Mouse (Mus musculus) forebrain, embryonic 16.5 days (tissue): ENCODE measurements around the gene Lrrc4c. TPM values are rescaled to one million over a fixed set of nuclear protein-coding genes. Genes with fewer than 3 reads are reported as not detected.
A peak's percentile ranks its signal among the peaks of the same experiment; 100 is the strongest.

ENCODE experiments used
- ATAC-seq: fragments of 200-750 bp; cut with Nextera tagmentation; 2 replicates; pipeline ENCODE4 v1.8.0; 2017; ENCODE audit warnings: mild to moderate bottlenecking, moderate library complexity
- H3K27ac ChIP-seq: fragments of 300-500 bp; sonication (generic); 2 replicates; pipeline ENCODE4 v1.5.1; 2014; ENCODE audit warnings: low read length, control low read depth
- H3K27me3 ChIP-seq: fragments of 300-500 bp; sonication (generic); replicated peaks from 2 replicates; pipeline ENCODE4 v1.6.1; 2014; ENCODE audit warnings: low read length; ENCODE audit not compliant: control insufficient read depth, insufficient read depth
- H3K36me3 ChIP-seq: fragments of 300-500 bp; sonication (generic); 2 replicates; pipeline ENCODE4 v1.6.1; 2014; ENCODE audit not compliant: control insufficient read depth, insufficient read depth
- H3K4me1 ChIP-seq: fragments of 300-500 bp; sonication (generic); replicated peaks from 2 replicates; pipeline ENCODE4 v1.6.1; 2014; ENCODE audit warnings: low read length; ENCODE audit not compliant: control insufficient read depth, insufficient read depth
- H3K4me2 ChIP-seq: fragments of 300-500 bp; sonication (generic); 2 replicates; pipeline ENCODE4 v1.6.1; 2014; ENCODE audit warnings: mild to moderate bottlenecking, low read length, control low read depth
- H3K4me3 ChIP-seq: fragments of 300-500 bp; sonication (generic); replicated peaks from 2 replicates; pipeline ENCODE4 v1.5.1; 2014; ENCODE audit warnings: mild to moderate bottlenecking, low read length, control low read depth
- H3K9ac ChIP-seq: fragments of 300-500 bp; sonication (generic); replicated peaks from 2 replicates; pipeline ENCODE4 v1.6.1; 2014; ENCODE audit warnings: low read depth, low read length, control low read depth
- H3K9me3 ChIP-seq: fragments of 300-500 bp; sonication (generic); 2 replicates; pipeline ENCODE4 v1.6.1; 2016; ENCODE audit warnings: low read length; ENCODE audit not compliant: control insufficient read depth
- WGBS: fragments of 180-500 bp; shearing (Covaris S2); extraction: QIAGEN DNeasy Blood & Tissue Kit; methylation state at CpG from one replicate; pipeline ENCODE4 v1.1.7; 2014; 5-methylcytosine and 5-hydroxymethylcytosine counted together
- polyA plus RNA-seq: library from polyadenylated mRNA; unstranded; fragments of >200 nt; fragmentation: Nextera tagmentation; extraction: Ambion mirVana; gene quantifications from 2 replicates; pipeline ENCODE4 v1.2.1, GENCODE M21; 2015

Gene Lrrc4c
- polyA plus RNA-seq, 1 experiment from 2014 or later: 30.9 TPM

- no peaks in the 10 kb centered on the region for H3K36me3 ChIP-seq
- no peak overlapping the region for H3K27ac ChIP-seq
- no peaks in the 10 kb centered on the region for H3K4me1 ChIP-seq
- H3K9me3 ChIP-seq: no peaks in the 10 kb centered on the region
- no peaks in the 10 kb centered on the region for H3K27me3 ChIP-seq
- WGBS: 12% methylated on average over 1 of the region's 1 CpGs
- H3K4me3 ChIP-seq: no peak overlapping the region
- no peak overlapping the region for H3K9ac ChIP-seq
- ATAC-seq: no peak
- H3K4me2 ChIP-seq: no peak overlapping the region
These were observed 762.2 kb downstream of the Lrrc4c start for GRCm38 (mm10) chr2:97080156-97080555.

- Histone ChIP-seq H3K9ac (no peak overlapping the region), H3K4me2 (no peak overlapping the region), H3K4me1 (0 out of 2 replicates have a peak, but pooled peaks cover 2% of the 10 kb centered on the region), H3K27ac (no peak overlapping the region), H3K36me3 (no peaks in the 10 kb centered on the region), H3K9me3 (no peaks in the 10 kb centered on the region), H3K4me3 (no peak overlapping the region), H3K27me3 (no peaks in the 10 kb centered on the region)
- ATAC-seq: peak; percentile 68; the same call in 1 of the 2 replicates
- WGBS: 27% methylated on average over 3 of the region's 3 CpGs
These were observed 780.0 kb downstream of the Lrrc4c start for GRCm38 (mm10) chr2:97097965-97098364.

- Histone ChIP-seq H3K9me3 (no peaks in the 10 kb centered on the region), H3K4me2 (no peak overlapping the region), H3K36me3 (no peaks in the 10 kb centered on the region), H3K4me3 (no peak overlapping the region), H3K9ac (no peak overlapping the region), H3K4me1 (no peaks in the 10 kb centered on the region), H3K27ac (no peak overlapping the region), H3K27me3 (no peaks in the 10 kb centered on the region)
- ATAC-seq: no peak
- 54% methylated on average over 2 of the region's 2 CpGs for WGBS
These were observed 785.6 kb downstream of the Lrrc4c start for GRCm38 (mm10) chr2:97103398-97104162.

GRCm38 (mm10) chr2:97124246-97124645 lies 806.3 kb downstream of the Lrrc4c start:
- no peak for ATAC-seq

GRCm38 (mm10) chr2:97138454-97138853 lies 820.5 kb downstream of the Lrrc4c start:
- Histone ChIP-seq H3K9ac (no peak overlapping the region), H3K4me3 (no peak overlapping the region), H3K4me2 (no peak overlapping the region), H3K27ac (no peak overlapping the region), H3K27me3 (no peaks in the 10 kb centered on the region), H3K4me1 (no peaks in the 10 kb centered on the region), H3K36me3 (no peaks in the 10 kb centered on the region), H3K9me3 (no peaks in the 10 kb centered on the region)
- ATAC-seq: no peak
- WGBS: 92% methylated on average over 3 of the region's 3 CpGs

More at GRCm38 (mm10) chr2:97124246-97124645, 806.3 kb downstream of the Lrrc4c start:
- Histone ChIP-seq H3K9me3 (no peaks in the 10 kb centered on the region), H3K4me3 (no peak overlapping the region), H3K27me3 (no peaks in the 10 kb centered on the region), H3K27ac (no peak overlapping the region), H3K4me1 (no peaks in the 10 kb centered on the region), H3K9ac (no peak overlapping the region), H3K36me3 (no peaks in the 10 kb centered on the region), H3K4me2 (no peak overlapping the region)
- WGBS: 37% methylated on average over 3 of the region's 3 CpGs

GRCm38 (mm10) chr2:97151626-97152194 lies 833.7 kb downstream of the Lrrc4c start:
- H3K4me3 ChIP-seq: no peak overlapping the region
- no peak overlapping the region for H3K9ac ChIP-seq
- no peak overlapping the region for H3K4me2 ChIP-seq
- 95% methylated on average over 3 of the region's 3 CpGs for WGBS
- no peaks in the 10 kb centered on the region for H3K9me3 ChIP-seq
- no peak overlapping the region for H3K27ac ChIP-seq
- no peak for ATAC-seq
- no peaks in the 10 kb centered on the region for H3K4me1 ChIP-seq
- no peaks in the 10 kb centered on the region for H3K27me3 ChIP-seq
- no peaks in the 10 kb centered on the region for H3K36me3 ChIP-seq

GRCm38 (mm10) chr2:97165745-97166144 lies 847.8 kb downstream of the Lrrc4c start:
- ATAC-seq: peak; percentile 23
- H3K9ac ChIP-seq: no peak overlapping the region
- H3K4me2 ChIP-seq: no peak overlapping the region
- no peaks in the 10 kb centered on the region for H3K4me1 ChIP-seq
- H3K27me3 ChIP-seq: no peaks in the 10 kb centered on the region
- 68% methylated on average over 2 of the region's 2 CpGs for WGBS
- no peak overlapping the region for H3K27ac ChIP-seq
- H3K36me3 ChIP-seq: no peaks in the 10 kb centered on the region
- no peaks in the 10 kb centered on the region for H3K9me3 ChIP-seq
- H3K4me3 ChIP-seq: no peak overlapping the region

GRCm38 (mm10) chr2:97178399-97178798 lies 860.4 kb downstream of the Lrrc4c start:
- Histone ChIP-seq H3K36me3 (no peaks in the 10 kb centered on the region), H3K27me3 (no peaks in the 10 kb centered on the region), H3K9ac (no peak overlapping the region), H3K4me3 (no peak overlapping the region), H3K27ac (no peak overlapping the region), H3K4me1 (no peaks in the 10 kb centered on the region), H3K4me2 (no peak overlapping the region), H3K9me3 (no peaks in the 10 kb centered on the region)
- no peak for ATAC-seq
- 85% methylated on average over 4 of the region's 4 CpGs for WGBS

GRCm38 (mm10) chr2:97196968-97197606 lies 879.1 kb downstream of the Lrrc4c start:
- Histone ChIP-seq H3K4me1 (no peaks in the 10 kb centered on the region), H3K27ac (no peak overlapping the region), H3K9ac (no peak overlapping the region), H3K9me3 (no peaks in the 10 kb centered on the region), H3K4me2 (no peak overlapping the region), H3K36me3 (no peaks in the 10 kb centered on the region), H3K4me3 (no peak overlapping the region), H3K27me3 (no peaks in the 10 kb centered on the region)
- peak; percentile 52; the same call in 1 of the 2 replicates for ATAC-seq
- WGBS: 27% methylated on average over 4 of the region's 4 CpGs
